Mouse (Mus musculus) embryonic facial prominence, embryonic 15.5 days (tissue): Measurements from ENCODE around the gene Spns1. TPM values are rescaled to one million over a fixed set of nuclear protein-coding genes. Genes with fewer than 3 reads are reported as not detected.
"Not testable (repeated sequence)": the region's sequence is repeated elsewhere in the genome, so short reads cannot be mapped to it uniquely, and the experiment has no call there.

Experiments
- ATAC-seq: fragments of 200-750 bp; cut with Nextera tagmentation; 2 replicates; pipeline ENCODE4 v1.8.0; 2017; ENCODE audit warnings: low read depth, moderate TSS enrichment; ENCODE audit not compliant: insufficient number of reproducible peaks, low FRiP score, low TSS enrichment
- H3K27ac ChIP-seq: fragments of 300-500 bp; sonication (generic); replicated peaks from 2 replicates; pipeline ENCODE4 v1.5.1; 2015; ENCODE audit warnings: mild to moderate bottlenecking, inconsistent platforms
- H3K27me3 ChIP-seq: fragments of 300-500 bp; sonication (generic); 2 replicates; pipeline ENCODE4 v1.6.1; 2015; ENCODE audit warnings: inconsistent platforms
- H3K36me3 ChIP-seq: fragments of 300-500 bp; sonication (generic); 2 replicates; pipeline ENCODE4 v1.6.1; 2015; ENCODE audit warnings: mild to moderate bottlenecking, inconsistent platforms
- H3K4me1 ChIP-seq: fragments of 300-500 bp; sonication (generic); 2 replicates; pipeline ENCODE4 v1.6.1; 2015; ENCODE audit warnings: inconsistent platforms
- H3K4me2 ChIP-seq: fragments of 300-500 bp; sonication (generic); replicated peaks from 2 replicates; pipeline ENCODE4 v1.6.1; 2015; ENCODE audit warnings: mild to moderate bottlenecking, inconsistent platforms
- H3K4me3 ChIP-seq: fragments of 300-500 bp; sonication (generic); replicated peaks from 2 replicates; pipeline ENCODE4 v1.5.1; 2015; ENCODE audit warnings: mild to moderate bottlenecking, inconsistent platforms
- H3K9ac ChIP-seq: fragments of 300-500 bp; sonication (generic); 2 replicates; pipeline ENCODE4 v1.6.1; 2015; ENCODE audit warnings: inconsistent platforms
- H3K9me3 ChIP-seq: fragments of 300-500 bp; sonication (generic); replicated peaks from 2 replicates; pipeline ENCODE4 v1.6.1; 2016; ENCODE audit warnings: inconsistent platforms
- WGBS: fragments of 180-500 bp; shearing (Covaris S2); methylation state at CpG from one replicate; pipeline ENCODE4 v1.1.7; 2015; 5-methylcytosine and 5-hydroxymethylcytosine counted together
- polyA plus RNA-seq: library from polyadenylated mRNA; unstranded; fragments of >200 nt; fragmentation: Nextera tagmentation; extraction: Ambion mirVana; gene quantifications from 2 replicates; pipeline ENCODE4 v1.2.1, GENCODE M21; 2015

Spns1 gene
- polyA plus RNA-seq, 1 experiment from 2014 or later: 62.0 TPM

DNA sequence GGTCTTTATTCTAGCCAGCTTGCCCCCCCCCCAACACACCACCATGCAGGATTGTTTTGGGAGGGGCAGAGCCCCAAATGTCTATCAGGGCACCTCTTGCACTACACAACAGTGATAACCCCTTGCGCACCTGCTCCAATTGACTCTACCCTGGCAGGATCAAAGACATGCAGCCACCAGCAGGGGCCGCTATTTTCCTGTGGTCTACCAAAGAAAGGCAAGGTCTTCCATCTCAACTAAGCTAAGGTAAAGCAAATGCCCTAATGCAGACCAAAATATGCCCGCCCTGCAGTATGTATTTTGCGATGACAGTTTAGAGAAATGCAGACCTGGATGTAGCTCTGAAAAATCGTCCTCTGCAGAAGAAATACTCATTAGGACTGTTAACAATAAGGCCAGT lies 22.3 kb upstream of the Spns1 start:
- Histone ChIP-seq H3K4me2 (no peak overlapping the region), H3K27me3 (no peaks in the 10 kb centered on the region), H3K9ac (no peak overlapping the region), H3K9me3 (no peaks in the 10 kb centered on the region), H3K36me3 (no peaks in the 10 kb centered on the region), H3K4me3 (no peak overlapping the region), H3K27ac (no peak overlapping the region), H3K4me1 (peaks cover 6% of the 10 kb centered on the region)
- ATAC-seq: no peak
- WGBS: 13% methylated on average over 5 of the region's 5 CpGs

DNA sequence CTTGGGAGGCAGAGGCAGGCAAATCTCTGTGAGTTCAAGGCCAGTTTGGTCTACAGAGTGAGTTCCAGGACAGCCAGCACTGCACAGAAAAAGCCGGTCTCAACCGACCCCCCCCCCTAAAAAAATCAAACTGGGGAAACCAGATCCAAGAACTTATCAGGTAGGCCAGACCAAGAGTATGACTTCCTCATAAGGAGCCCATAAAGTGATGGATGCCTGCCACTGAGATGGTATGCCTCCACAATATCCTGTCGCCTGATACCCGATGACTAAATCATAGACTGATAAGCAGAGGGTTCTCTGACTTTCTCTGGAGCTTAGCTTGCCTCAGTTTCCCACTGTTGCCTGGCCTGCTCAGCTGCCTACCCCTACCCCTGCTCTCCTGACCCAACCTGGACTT lies 20.6 kb upstream of the Spns1 start:
- H3K27ac ChIP-seq: no peak overlapping the region
- H3K4me1 ChIP-seq: peaks cover 6% of the 10 kb centered on the region
- no peaks in the 10 kb centered on the region for H3K36me3 ChIP-seq
- H3K27me3 ChIP-seq: no peaks in the 10 kb centered on the region
- no peak overlapping the region for H3K4me2 ChIP-seq
- no peaks in the 10 kb centered on the region for H3K9me3 ChIP-seq
- no peak for ATAC-seq
- H3K9ac ChIP-seq: no peak overlapping the region
- no peak overlapping the region for H3K4me3 ChIP-seq
- WGBS: 87% methylated on average over 4 of the region's 4 CpGs

DNA sequence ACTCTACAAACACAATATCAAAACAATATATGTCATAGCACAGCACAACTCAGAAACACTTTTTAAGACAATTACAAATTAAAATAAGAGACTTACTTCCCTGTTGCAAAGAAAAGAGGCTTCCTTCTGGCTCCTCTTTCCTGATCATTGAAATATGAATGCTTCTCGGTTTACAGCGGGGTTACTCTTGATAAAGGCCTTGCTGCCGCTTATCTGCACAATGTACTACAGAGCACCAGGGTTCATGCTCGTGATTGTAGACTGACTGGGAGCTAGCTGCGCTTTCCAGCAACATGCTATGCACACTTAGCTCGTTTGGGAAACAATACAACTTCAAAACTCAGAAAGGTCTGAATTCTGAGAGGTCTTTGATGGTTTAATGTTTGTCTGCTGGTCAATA lies 20.0 kb upstream of the Spns1 start:
- no peak overlapping the region for H3K9ac ChIP-seq
- H3K4me2 ChIP-seq: peak overlapping the region; percentile 30
- no peaks in the 10 kb centered on the region for H3K36me3 ChIP-seq
- H3K9me3 ChIP-seq: no peaks in the 10 kb centered on the region
- H3K27ac ChIP-seq: no peak overlapping the region
- 58% methylated on average over 6 of the region's 6 CpGs for WGBS
- no peaks in the 10 kb centered on the region for H3K27me3 ChIP-seq
- H3K4me1 ChIP-seq: peaks cover 6% of the 10 kb centered on the region
- H3K4me3 ChIP-seq: 0 out of 2 replicates have a peak overlapping the region, but pooled peaks have one; percentile 6
- no peak for ATAC-seq

DNA sequence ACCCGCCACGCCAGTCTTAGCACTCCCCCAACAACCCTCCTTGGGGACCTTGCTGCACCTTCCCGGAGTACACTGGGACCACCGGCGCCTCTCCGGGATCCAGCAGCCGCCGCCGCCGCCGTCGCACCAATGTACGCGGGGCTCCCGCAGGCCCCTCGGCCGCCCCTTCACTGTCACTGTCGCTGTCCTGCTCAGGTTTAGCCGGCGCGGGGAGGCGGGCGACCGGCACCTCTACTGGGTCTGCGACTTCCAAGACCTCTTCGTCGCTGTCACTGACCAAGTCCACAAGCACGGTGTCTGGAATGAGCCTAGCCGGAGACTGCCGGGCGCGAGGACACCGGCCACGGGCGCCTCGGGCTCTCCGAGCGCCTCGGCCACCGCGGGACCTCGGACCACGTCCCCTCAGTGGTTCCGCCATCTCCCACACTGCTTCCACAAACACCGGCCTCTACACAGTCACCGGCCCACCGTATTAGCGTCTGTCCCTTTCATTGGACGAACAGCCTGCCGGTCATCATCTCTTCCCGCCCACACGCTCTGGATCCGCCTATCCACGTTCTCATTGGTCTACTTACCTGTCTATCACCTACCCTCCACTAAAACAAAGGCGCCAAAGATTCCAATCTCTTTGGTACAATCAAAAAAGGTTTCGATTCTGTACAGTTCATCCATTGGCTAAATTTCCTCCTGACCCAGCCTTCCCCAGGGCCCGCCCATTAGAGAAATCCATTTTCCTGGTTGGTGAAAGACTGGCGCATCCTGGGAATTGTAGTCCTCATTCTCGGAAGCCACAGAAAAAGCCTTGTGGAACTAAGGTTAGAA lies 19.3 kb upstream of the Spns1 start, which contains the start of gene Nfatc2ip:
Gene Nfatc2ip (minus strand): TSS at position 440 of the 822 bp plus-strand sequence.
- Histone ChIP-seq H3K36me3 (0 out of 2 replicates have a peak, but pooled peaks cover 4% of the 10 kb centered on the region), H3K9ac (peak within 1 kb of the TSS; percentile 68), H3K9me3 (no peaks in the 10 kb centered on the region), H3K27ac (no peak within 1 kb of the TSS), H3K27me3 (no peaks in the 10 kb centered on the region), H3K4me2 (peak within 1 kb of the TSS; percentile 88), H3K4me1 (peaks cover 6% of the 10 kb centered on the region), H3K4me3 (peak within 1 kb of the TSS; percentile 98)
- WGBS: under 1% methylated on average over 59 of the region's 59 CpGs
- peak; percentile 100 for ATAC-seq

DNA sequence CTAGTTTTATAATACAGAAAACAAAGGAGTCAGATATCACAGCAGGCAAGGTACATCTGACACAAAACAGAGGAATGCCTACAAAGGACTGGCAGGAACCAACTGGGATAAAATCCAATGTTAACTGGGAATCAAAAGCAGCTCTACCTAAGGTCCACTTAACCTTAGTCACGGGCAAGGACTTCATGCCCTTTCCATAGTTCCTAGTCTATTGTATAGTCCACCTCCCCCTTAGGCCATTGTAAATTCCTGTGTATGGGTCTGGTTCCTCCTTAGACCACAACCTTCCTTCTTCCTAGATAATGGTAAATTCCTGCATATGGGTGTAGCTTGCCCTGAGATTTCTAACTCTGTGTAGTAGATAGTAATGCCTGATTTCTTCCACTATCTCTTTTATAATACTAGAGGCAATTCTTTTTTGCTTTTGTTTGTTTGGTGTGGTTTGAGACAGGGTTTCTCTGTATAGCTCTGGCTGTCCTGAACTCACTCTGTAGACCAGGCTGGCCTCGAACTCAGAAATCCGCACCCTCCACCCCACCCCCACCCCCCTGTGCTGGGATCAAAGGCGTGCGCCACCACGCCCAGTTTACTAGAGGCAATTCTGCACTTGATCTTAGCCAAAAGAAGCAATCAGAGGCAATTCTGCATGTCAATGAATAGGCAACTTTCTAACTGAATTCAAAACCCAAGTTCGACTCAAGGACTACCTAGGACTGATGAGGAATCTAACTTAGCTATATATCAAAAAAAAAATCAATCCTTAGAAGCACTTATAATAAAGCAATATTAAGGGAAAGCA lies 15.0 kb upstream of the Spns1 start:
- H3K36me3 ChIP-seq: peaks cover 35% of the 10 kb centered on the region
- H3K9me3 ChIP-seq, ATAC-seq, H3K4me2 ChIP-seq, H3K9ac ChIP-seq, H3K27ac ChIP-seq, H3K27me3 ChIP-seq, H3K4me3 ChIP-seq, H3K4me1 ChIP-seq: not testable (repeated sequence)
- 90% methylated on average over 7 of the region's 7 CpGs for WGBS

DNA sequence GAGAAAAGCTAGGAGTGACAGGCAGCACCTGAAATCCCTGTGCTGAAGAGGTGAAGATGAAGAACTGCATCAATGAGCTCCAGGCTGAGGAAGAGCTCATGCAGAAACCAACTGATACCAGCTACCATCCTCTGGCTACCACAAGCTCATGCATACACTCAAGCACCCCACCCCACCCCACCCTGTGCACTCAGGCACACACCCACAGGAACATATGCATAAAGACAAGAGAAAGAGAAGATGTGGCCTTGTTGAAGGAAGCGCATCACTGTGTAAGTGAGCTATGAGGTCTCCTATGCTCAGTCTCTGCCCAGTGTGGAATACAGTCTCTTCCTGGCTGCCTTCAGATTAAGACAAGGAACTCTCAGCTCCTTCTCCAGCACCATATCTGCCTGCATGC lies 10.9 kb upstream of the Spns1 start:
- Histone ChIP-seq H3K4me2 (no peak overlapping the region), H3K27ac (no peak overlapping the region), H3K36me3 (peaks cover 61% of the 10 kb centered on the region), H3K4me3 (no peak overlapping the region), H3K9ac (no peak overlapping the region), H3K4me1 (no peaks in the 10 kb centered on the region), H3K9me3 (no peaks in the 10 kb centered on the region), H3K27me3 (no peaks in the 10 kb centered on the region)
- WGBS: 100% methylated on average over 1 of the region's 1 CpGs
- ATAC-seq: no peak

DNA sequence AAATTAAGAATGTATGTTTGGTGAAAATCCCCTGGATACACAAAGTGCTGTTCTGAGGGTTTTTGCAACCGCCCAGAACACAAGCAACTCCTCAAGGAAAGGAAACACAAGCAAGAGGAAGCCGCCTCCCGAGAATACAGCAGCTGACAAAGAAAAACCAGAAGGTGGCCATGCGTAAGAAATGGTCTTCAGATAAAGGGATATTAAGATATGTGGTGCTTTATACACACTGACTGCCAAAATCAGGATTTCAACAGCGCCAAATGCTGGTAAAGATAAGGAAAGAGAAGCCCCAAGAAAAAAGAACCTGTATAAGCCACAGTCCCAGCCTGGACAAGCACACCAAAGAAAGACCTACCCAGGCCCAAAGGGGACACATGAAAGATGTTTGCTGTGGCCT lies 6.3 kb upstream of the Spns1 start:
- Histone ChIP-seq H3K27ac (no peak overlapping the region), H3K4me1 (no peaks in the 10 kb centered on the region), H3K9ac (no peak overlapping the region), H3K36me3 (peaks cover 38% of the 10 kb centered on the region), H3K9me3 (no peaks in the 10 kb centered on the region), H3K27me3 (no peaks in the 10 kb centered on the region), H3K4me3 (no peak overlapping the region), H3K4me2 (no peak overlapping the region)
- no peak for ATAC-seq
- WGBS: 85% methylated on average over 5 of the region's 5 CpGs

DNA sequence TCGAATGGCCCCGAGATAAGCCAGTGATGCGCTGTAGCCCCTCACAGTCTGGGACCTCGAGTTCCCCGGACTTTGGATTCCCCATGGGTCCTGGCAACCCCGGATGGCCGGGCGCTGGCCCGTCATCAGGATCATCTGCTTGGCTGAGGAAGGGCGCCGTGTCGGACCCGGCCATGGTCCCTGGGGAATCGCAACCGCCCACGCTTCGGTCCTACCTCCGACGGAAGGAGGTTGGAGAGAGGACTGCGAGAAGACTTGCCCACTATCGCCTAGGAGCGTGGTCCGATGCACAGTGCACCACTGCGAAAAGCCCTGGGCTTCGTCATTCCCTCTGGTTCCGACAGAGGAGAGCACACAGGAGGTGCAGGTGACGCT lies 360 bp downstream of the Spns1 start:
- Histone ChIP-seq H3K4me2 (peak overlapping the region; percentile 98), H3K9ac (peak overlapping the region; percentile 96), H3K27me3 (no peaks in the 10 kb centered on the region), H3K36me3 (peaks cover 20% of the 10 kb centered on the region), H3K4me1 (peaks cover 28% of the 10 kb centered on the region), H3K9me3 (no peaks in the 10 kb centered on the region), H3K4me3 (peak overlapping the region; percentile 86), H3K27ac (0 out of 2 replicates have a peak overlapping the region, but pooled peaks have one; percentile 22)
- under 1% methylated on average over 27 of the region's 27 CpGs for WGBS
- peak; percentile 45 for ATAC-seq

DNA sequence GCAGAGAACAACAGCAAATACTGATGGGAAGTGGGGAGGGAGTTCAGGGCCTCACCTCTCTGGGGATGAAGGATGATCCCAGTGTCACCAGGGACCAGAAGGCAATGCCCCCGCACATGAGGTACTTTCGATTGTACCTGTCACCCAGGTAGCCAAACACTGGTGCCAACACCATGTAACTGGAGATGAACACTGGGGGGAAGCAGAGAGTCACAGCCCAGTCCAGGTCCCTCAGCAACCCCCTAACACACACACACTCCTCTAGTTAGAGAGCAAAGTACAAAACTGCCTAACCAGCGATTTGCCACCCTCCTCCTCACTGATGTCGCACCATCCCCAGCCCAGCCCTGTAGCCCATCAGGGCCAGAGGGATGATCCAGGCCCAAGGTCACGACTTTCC lies 2.2 kb downstream of the Spns1 start:
- ATAC-seq: no peak
- 71% methylated on average over 5 of the region's 5 CpGs for WGBS
- Histone ChIP-seq H3K36me3 (peaks cover 39% of the 10 kb centered on the region), H3K9ac (no peak overlapping the region), H3K4me2 (no peak overlapping the region), H3K4me1 (peaks cover 28% of the 10 kb centered on the region), H3K27me3 (no peaks in the 10 kb centered on the region), H3K4me3 (no peak overlapping the region), H3K9me3 (no peaks in the 10 kb centered on the region), H3K27ac (no peak overlapping the region)

DNA sequence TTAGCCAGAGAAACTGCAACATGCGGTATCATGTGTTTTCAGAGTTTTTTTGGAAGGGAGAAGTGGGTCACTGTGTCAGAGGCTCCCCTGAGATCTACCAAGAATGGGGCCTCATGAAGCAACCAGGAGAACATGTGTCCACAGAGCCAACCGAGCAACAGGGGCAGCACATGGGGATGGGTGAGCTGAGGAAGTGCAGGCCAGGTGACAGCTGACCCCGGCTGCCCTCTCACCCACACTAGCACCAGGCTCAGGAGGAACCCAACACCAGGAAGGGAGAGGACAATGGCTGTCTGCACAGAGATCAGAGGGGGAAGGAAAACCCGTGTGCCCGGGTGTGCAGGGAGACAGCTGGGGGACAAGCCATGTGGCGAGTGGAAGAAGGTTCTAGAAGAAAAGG lies 2.7 kb downstream of the Spns1 start:
- Histone ChIP-seq H3K9ac (no peak overlapping the region), H3K4me2 (no peak overlapping the region), H3K27me3 (no peaks in the 10 kb centered on the region), H3K4me3 (no peak overlapping the region), H3K27ac (no peak overlapping the region), H3K9me3 (no peaks in the 10 kb centered on the region), H3K4me1 (peaks cover 28% of the 10 kb centered on the region), H3K36me3 (peaks cover 43% of the 10 kb centered on the region)
- no peak for ATAC-seq
- 78% methylated on average over 6 of the region's 6 CpGs for WGBS

DNA sequence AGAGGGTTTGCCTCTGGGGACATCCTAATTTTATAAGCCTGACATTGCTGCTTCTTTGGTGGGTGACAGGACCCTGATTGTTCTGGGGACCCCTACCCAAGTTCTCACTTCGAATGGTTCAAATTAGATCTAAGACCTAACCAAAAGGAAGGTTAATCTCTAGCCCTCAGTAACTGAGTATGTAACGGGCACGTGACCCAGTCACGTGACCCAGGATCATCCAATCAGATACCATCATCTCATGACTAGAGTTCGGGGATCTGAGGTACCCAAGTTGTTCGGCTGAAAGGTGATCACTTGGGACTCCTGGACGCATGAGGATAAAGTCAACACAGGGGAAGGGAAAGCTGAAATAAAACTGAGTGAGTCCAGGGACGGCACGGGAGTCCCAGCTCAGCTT lies 4.2 kb downstream of the Spns1 start:
- ATAC-seq: no peak
- Histone ChIP-seq H3K27ac (no peak overlapping the region), H3K36me3 (peaks cover 50% of the 10 kb centered on the region), H3K4me3 (no peak overlapping the region), H3K4me1 (peaks cover 24% of the 10 kb centered on the region), H3K27me3 (no peaks in the 10 kb centered on the region), H3K4me2 (no peak overlapping the region), H3K9ac (no peak overlapping the region), H3K9me3 (no peaks in the 10 kb centered on the region)
- WGBS: 82% methylated on average over 9 of the region's 9 CpGs
